Mouse (Mus musculus) C2C12 (cell line): Measurements from ENCODE around the gene Lef1.

ENCODE experiments used
- CEBPB ChIP-seq: IDR thresholded peaks from one replicate; pipeline ENCODE4 v1.6.1; 2011; ENCODE audit warnings: low read depth, mild to moderate bottlenecking, control low read depth, moderate library complexity
- CTCF ChIP-seq: IDR thresholded peaks from one replicate; pipeline ENCODE4 v1.5.1; 2011; ENCODE audit not compliant: control insufficient read depth, insufficient read depth, insufficient read length
- FOSL1 ChIP-seq: IDR thresholded peaks from one replicate; pipeline ENCODE4 v1.8.0; 2011; ENCODE audit warnings: mild to moderate bottlenecking, low read length; ENCODE audit not compliant: poor library complexity, insufficient read depth, severe bottlenecking
- MAX ChIP-seq: IDR thresholded peaks from one replicate; pipeline ENCODE4 v1.6.1; 2011; ENCODE audit warnings: mild to moderate bottlenecking, control low read depth
- MYOD1 ChIP-seq: IDR thresholded peaks from one replicate; pipeline ENCODE4 v1.6.1; 2011; ENCODE audit warnings: low read depth; ENCODE audit not compliant: control insufficient read depth, insufficient read length
- MYOG ChIP-seq: IDR thresholded peaks from one replicate; pipeline ENCODE4 v1.6.1; 2011; ENCODE audit not compliant: control insufficient read depth, insufficient read length; ENCODE audit errors: extremely low read depth
- USF1 ChIP-seq: IDR thresholded peaks from one replicate; pipeline ENCODE4 v1.6.1; 2011; ENCODE audit warnings: low read depth, mild to moderate bottlenecking, control low read depth, moderate library complexity

GRCm38 (mm10) chr3:131190671-131191367 lies 80.5 kb downstream of the Lef1 start:
- TF ChIP-seq MYOD1 = no peak
- TF ChIP-seq USF1 = no peak
- TF ChIP-seq MAX = no peak
- no peak for TF ChIP-seq CTCF
- TF ChIP-seq MYOG = no peak
- no peak for TF ChIP-seq FOSL1
- no peak for TF ChIP-seq CEBPB
